Mouse (Mus musculus) C2C12 (cell line): ENCODE data around the gene Pafah1b2. TPM values are rescaled to one million over a fixed set of nuclear protein-coding genes. Genes with fewer than 3 reads are reported as not detected.

ENCODE experiments used
- H3K27me3 ChIP-seq: one replicate; pipeline ENCODE4 v1.6.1; 2011; ENCODE audit not compliant: control insufficient read depth, insufficient read depth, insufficient read length
- H3K36me3 ChIP-seq: one replicate; pipeline ENCODE4 v1.6.1; 2011; ENCODE audit not compliant: control insufficient read depth, insufficient read depth
- H3K4me3 ChIP-seq: one replicate; pipeline ENCODE4 v1.5.1; 2011; ENCODE audit warnings: mild to moderate bottlenecking, control low read depth; ENCODE audit not compliant: poor library complexity, insufficient read depth, severe bottlenecking
- H3K79me2 ChIP-seq: one replicate; pipeline ENCODE4 v1.6.1; 2011; ENCODE audit not compliant: control insufficient read depth, insufficient read depth
- H3K79me3 ChIP-seq: one replicate; pipeline ENCODE4 v1.6.1; 2011; ENCODE audit warnings: low read depth, control low read depth
- H3ac ChIP-seq: one replicate; pipeline ENCODE3; 2011; ENCODE audit warnings: low read depth; ENCODE audit not compliant: control insufficient read depth, insufficient read length
- CEBPB ChIP-seq: IDR thresholded peaks from one replicate; pipeline ENCODE4 v1.6.1; 2011; ENCODE audit warnings: low read depth, mild to moderate bottlenecking, control low read depth, moderate library complexity
- CTCF ChIP-seq: IDR thresholded peaks from one replicate; pipeline ENCODE4 v1.5.1; 2011; ENCODE audit not compliant: control insufficient read depth, insufficient read depth, insufficient read length
- FOSL1 ChIP-seq: IDR thresholded peaks from one replicate; pipeline ENCODE4 v1.8.0; 2011; ENCODE audit warnings: mild to moderate bottlenecking, low read length; ENCODE audit not compliant: poor library complexity, insufficient read depth, severe bottlenecking
- MAX ChIP-seq: IDR thresholded peaks from one replicate; pipeline ENCODE4 v1.6.1; 2011; ENCODE audit warnings: mild to moderate bottlenecking, control low read depth
- MYOD1 ChIP-seq: IDR thresholded peaks from one replicate; pipeline ENCODE4 v1.6.1; 2011; ENCODE audit warnings: low read depth; ENCODE audit not compliant: control insufficient read depth, insufficient read length
- MYOG ChIP-seq: IDR thresholded peaks from one replicate; pipeline ENCODE4 v1.6.1; 2011; ENCODE audit not compliant: control insufficient read depth, insufficient read length; ENCODE audit errors: extremely low read depth
- USF1 ChIP-seq: IDR thresholded peaks from one replicate; pipeline ENCODE4 v1.6.1; 2011; ENCODE audit warnings: low read depth, mild to moderate bottlenecking, control low read depth, moderate library complexity
- polyA plus RNA-seq: library from polyadenylated mRNA; unstranded; fragments of >200 nt; fragmentation: generic; extraction: Trizol; gene quantifications from one replicate; pipeline ENCODE4 v1.2.1, GENCODE M21; 2012; ENCODE audit warnings: missing spikeins

Gene Pafah1b2
- polyA plus RNA-seq, 1 experiment: 82.4 TPM

DNA sequence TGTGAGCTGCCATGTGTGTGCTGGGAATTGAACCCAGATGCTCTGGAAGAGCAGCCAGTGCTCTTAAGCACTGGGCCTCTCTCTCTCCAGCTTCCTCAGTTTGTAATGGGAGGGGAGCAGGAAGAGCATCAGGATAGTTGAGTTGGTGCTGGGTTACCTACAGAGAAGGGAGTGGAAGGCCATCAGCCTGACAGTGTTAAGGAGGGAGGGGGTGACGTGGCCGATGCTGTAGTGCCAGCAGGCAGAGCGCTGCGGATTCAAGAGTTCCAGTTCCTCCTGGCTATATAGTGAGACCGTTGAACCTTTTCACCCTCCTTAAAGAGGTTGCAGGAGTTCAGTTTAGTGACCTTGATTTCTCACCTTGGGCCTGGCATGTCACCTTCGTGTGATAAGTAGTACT is 18.5 kb upstream of the Pafah1b2 start:
- TF ChIP-seq CTCF (no peak), FOSL1 (no peak), USF1 (no peak), CEBPB (no peak)
- Histone ChIP-seq H3K36me3 (no peaks in the 10 kb centered on the region), H3K79me3 (peaks cover 62% of the 10 kb centered on the region), H3ac (no peak overlapping the region), H3K27me3 (no peaks in the 10 kb centered on the region), H3K4me3 (no peak overlapping the region), H3K79me2 (peaks cover 100% of the 10 kb centered on the region)

DNA sequence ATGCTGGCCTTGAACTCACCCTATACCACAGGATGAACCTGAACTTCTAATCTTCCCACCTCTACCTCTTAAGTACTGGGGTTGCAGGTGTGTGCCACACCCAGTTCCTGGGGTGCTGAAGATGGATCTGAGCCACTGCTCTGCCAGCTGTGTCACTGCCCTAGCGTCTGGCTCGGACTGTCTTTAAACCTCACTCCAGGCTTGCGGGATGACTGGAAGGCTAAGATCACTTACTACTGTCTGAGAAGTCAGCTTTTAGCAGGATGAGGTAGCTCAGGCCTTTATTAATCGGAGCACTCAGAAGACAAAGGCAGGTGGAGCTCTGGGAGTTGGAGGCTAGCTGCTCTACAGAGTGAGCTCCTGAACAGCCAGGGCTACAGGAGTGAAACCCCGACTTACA is 17.7 kb upstream of the Pafah1b2 start:
- TF ChIP-seq CEBPB (no peak), FOSL1 (no peak), MYOG (no peak), CTCF (no peak), MYOD1 (no peak), USF1 (no peak), MAX (no peak)
- peaks cover 61% of the 10 kb centered on the region for H3K79me3 ChIP-seq
- H3K27me3 ChIP-seq: no peaks in the 10 kb centered on the region
- H3K4me3 ChIP-seq: no peak overlapping the region
- H3ac ChIP-seq: no peak overlapping the region
- peaks cover 100% of the 10 kb centered on the region for H3K79me2 ChIP-seq
- H3K36me3 ChIP-seq: no peaks in the 10 kb centered on the region

DNA sequence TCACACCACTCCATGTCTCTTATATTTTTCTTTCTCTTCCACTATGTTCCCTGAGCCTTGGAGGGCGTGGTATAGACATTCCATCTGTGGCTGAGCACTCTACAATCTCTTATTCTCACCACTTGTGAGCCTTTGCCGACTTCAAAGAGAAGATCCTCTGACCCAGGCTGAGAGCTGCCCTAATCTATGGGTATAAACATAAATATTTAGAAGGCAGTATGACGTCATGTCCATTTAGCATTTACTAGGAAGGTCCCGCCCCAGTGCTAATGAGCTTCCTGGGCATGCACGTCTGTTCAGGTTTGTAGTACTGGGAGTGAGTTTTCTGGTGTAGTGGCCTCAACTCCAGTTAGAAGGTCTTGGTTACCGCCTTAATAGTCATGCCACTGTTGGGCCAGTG is 17.0 kb upstream of the Pafah1b2 start:
- H3K27me3 ChIP-seq: no peaks in the 10 kb centered on the region
- H3K79me3 ChIP-seq: peaks cover 61% of the 10 kb centered on the region
- H3K36me3 ChIP-seq: no peaks in the 10 kb centered on the region
- TF ChIP-seq CEBPB: no peak
- no peak for TF ChIP-seq MYOD1
- TF ChIP-seq MYOG: no peak
- TF ChIP-seq CTCF: no peak
- no peak for TF ChIP-seq MAX
- no peak for TF ChIP-seq FOSL1
- TF ChIP-seq USF1: no peak
- H3K79me2 ChIP-seq: peaks cover 100% of the 10 kb centered on the region
- no peak overlapping the region for H3ac ChIP-seq
- H3K4me3 ChIP-seq: no peak overlapping the region

DNA sequence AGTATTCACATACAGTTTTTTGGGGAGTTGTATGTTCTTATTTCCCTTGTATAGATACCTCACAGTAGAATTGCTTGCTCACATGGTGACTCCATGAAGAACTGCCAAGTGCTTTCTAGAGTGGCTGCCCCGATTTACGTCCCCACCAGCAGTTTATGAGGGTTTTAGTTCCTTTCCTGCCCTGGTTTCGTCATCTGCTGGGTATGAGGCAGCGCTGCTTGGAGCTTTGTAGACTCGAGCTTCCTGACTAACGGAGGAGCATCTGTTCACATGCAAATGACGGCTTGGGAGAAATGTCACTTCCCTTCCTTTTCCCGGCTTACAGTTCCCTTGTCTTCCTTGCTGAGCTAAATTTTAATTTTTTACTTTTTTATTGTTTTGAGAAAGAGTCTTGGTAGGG is 15.5 kb upstream of the Pafah1b2 start:
- H3K79me2 ChIP-seq: peaks cover 100% of the 10 kb centered on the region
- no peak overlapping the region for H3K4me3 ChIP-seq
- H3K79me3 ChIP-seq: peaks cover 64% of the 10 kb centered on the region
- H3K27me3 ChIP-seq: no peaks in the 10 kb centered on the region
- no peak for TF ChIP-seq MYOG
- no peak for TF ChIP-seq USF1
- TF ChIP-seq MYOD1: no peak
- TF ChIP-seq FOSL1: no peak
- no peak for TF ChIP-seq MAX
- no peak for TF ChIP-seq CEBPB
- TF ChIP-seq CTCF: no peak
- no peak overlapping the region for H3ac ChIP-seq
- no peaks in the 10 kb centered on the region for H3K36me3 ChIP-seq

- TF ChIP-seq FOSL1 (no peak), MAX (no peak), MYOG (no peak), CTCF (no peak), CEBPB (no peak), USF1 (no peak), MYOD1 (no peak)
- no peak overlapping the region for H3K4me3 ChIP-seq
These were observed 13.8 kb upstream of the Pafah1b2 start for GRCm38 (mm10) chr9:46026058-46026849.

More at GRCm38 (mm10) chr9:46026058-46026849, 13.8 kb upstream of the Pafah1b2 start:
- Histone ChIP-seq H3K27me3 (no peaks in the 10 kb centered on the region), H3K79me2 (peaks cover 100% of the 10 kb centered on the region), H3K36me3 (no peaks in the 10 kb centered on the region), H3ac (no peak overlapping the region), H3K79me3 (peaks cover 68% of the 10 kb centered on the region)
